Mouse (Mus musculus) cerebellum, postnatal 14 days (tissue): ENCODE measurements around the gene Spam1.

ENCODE experiments used
- DNase-seq, 2 experiments: peaks; one replicate each; pipeline ENCODE4 v3.0.0; 2021; ENCODE audit warnings: mixed read lengths in 2 of 2

Gene Spam1

GRCm38 (mm10) chr6:24790888-24791287 is at the start of gene Spam1:
TSS of gene Spam1 (plus strand) at chr6:24791188.
- no peak for DNase-seq

- DNase-seq: no peak
Observed at GRCm38 (mm10) chr6:24748029-24748428, 43.0 kb upstream of the Spam1 start, which contains the start of gene Hyal4. TSS of gene Hyal4 (plus strand) at chr6:24748329.

- no peak for DNase-seq
Observed at GRCm38 (mm10) chr6:24759281-24759680, 31.7 kb upstream of the Spam1 start.

- DNase-seq: no peak
Observed at GRCm38 (mm10) chr6:24766261-24766660, 24.7 kb upstream of the Spam1 start.

GRCm38 (mm10) chr6:24779182-24779581 is 11.8 kb upstream of the Spam1 start:
- no peak for DNase-seq

- peak; percentile 19 to 24 for DNase-seq
Observed at GRCm38 (mm10) chr6:24822070-24822469, 31.1 kb downstream of the Spam1 start.
